Mouse (Mus musculus) brain, adult 10 weeks (tissue): ENCODE measurements around the gene Ssxa1. TPM values are rescaled to one million over a fixed set of nuclear protein-coding genes. Genes with fewer than 3 reads are reported as not detected.

Experiments used
- polyA plus RNA-seq: library from polyadenylated mRNA; stranded (reverse); fragments of 350-450 nt; fragmentation: Illumina TruSeq; extraction: RNeasy Lipid Tissue Mini Kit (QIAGEN cat#74804); gene quantifications from one replicate; pipeline ENCODE4 v1.2.3, GENCODE M21; 2015; ENCODE audit warnings: low read depth, low replicate concordance

The Ssxa1 gene
- polyA plus RNA-seq, result not detected

DNA sequence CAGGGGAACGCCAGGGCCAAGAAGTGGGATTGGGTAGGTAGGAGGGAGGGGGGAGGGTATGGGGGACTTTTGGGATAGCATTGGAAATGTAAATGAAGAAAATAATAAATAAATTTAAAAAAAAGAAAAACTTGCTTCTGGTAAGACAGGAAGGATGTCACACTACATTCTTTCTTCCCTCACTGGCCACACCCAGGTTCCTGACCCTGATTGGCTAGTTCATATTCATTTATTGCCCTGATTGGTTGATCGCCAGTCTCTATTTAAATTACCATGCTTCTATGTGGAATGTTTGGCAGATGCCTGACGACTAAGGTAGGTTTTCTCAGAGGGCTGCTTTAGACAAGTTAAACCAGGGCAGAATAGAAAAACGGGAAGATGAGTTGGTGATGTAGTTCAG lies at the start of gene Ssxa1:
Gene Ssxa1 (plus strand): TSS at position 301 of the 400 bp plus-strand sequence.

DNA sequence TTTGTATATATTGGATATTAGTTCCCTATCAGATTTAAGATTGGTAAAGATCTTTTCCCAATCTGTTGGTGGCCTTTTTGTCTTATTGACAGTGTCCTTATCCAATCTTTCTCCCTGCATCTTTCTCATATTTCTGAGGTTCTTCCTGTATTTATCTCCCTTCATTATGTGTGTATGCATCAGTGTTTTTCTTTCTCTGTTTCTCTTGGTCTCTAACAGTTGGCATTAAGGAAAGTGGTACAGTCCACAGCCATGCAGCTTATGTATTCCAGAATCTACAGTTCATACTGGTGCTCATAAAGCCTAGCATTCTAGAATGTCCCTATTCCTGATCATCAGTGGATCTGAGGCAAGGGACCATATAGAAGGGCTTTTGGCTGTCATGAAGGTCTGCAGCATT lies 47.5 kb upstream of the Ssxa1 start, which contains the start of gene Spaca5:
Gene Spaca5 (plus strand): TSS at position 301 of the 400 bp plus-strand sequence.

DNA sequence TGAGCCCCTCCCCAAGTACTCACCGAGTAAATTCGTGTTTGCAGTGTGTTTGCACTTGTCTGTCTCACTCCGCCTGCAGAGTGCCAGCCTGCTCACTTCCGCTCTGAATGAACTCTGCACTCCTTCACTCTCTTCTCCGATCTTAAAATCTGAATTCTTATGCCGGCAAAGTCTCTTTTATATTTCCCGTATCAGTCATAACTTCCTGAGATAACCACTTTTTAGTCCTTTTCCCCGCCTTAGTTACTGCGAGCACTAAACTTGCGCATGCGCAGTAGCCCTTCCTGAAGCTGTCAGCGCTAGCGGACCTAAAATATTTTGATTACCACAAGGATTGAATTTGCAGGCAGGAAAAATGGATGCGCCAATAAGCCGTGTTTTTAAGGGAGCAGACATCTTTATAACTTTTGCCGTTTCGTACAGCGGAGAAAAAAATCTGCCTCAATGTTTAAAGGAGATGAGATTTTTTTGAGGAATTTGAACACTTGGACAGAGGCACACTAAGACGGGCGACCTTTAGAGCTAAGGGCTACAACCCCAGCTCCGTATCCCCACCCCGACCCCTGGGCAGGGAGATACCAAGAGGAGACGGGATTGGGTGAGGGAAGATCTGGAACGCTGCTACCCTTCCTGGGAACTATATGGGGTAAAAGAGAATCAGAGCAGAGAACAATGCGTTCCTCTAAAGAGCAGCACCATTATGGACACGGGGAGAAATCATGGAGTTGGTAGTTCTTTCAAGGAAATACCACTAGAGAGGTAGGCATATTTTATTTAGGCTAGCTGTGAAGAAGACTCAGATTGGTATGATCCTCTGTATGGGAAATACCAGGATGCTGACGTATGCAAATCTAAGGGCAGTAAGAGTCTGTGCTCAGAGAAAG lies 26.4 kb upstream of the Ssxa1 start, which contains the start of gene Zfp300:
Gene Zfp300 (minus strand): TSS at position 545 of the 884 bp plus-strand sequence.

Other genes with a start within 250 kb of the Ssxa1 start
- 1.1 TPM for gene Timp1, start 245.7 kb upstream of the Ssxa1 start, polyA plus RNA-seq
- 332 TPM for gene Syn1, start 194.8 kb upstream of the Ssxa1 start, polyA plus RNA-seq
- gene Cfp, start 184.3 kb upstream of the Ssxa1 start, polyA plus RNA-seq, result 11.3 TPM
- gene Elk1, start 165.2 kb upstream of the Ssxa1 start, polyA plus RNA-seq, result 45.5 TPM
- 25.5 TPM for gene Uxt, start 153.8 kb upstream of the Ssxa1 start, polyA plus RNA-seq
- 10.8 TPM for gene Zfp182, start 53.5 kb upstream of the Ssxa1 start, polyA plus RNA-seq
- gene Spaca5, start 47.4 kb upstream of the Ssxa1 start, polyA plus RNA-seq, result not detected
- 2.8 TPM for gene Zfp300, start 26.3 kb upstream of the Ssxa1 start, polyA plus RNA-seq
- gene Gm21876, start 59.8 kb downstream of the Ssxa1 start, polyA plus RNA-seq, result not detected